Mouse (Mus musculus): Measurements from ENCODE around the gene Cxcr2. TPM values are rescaled to one million over a fixed set of nuclear protein-coding genes. Genes with fewer than 3 reads are reported as not detected.

Cxcr2 gene
- polyA plus RNA-seq, 1 experiment = 0.11 TPM

GRCm38 (mm10) chr1:74113071-74113470 lies 40.7 kb upstream of the Cxcr2 start:
- Histone ChIP-seq H3K4me1 (ENCODE audit: control insufficient read depth, insufficient read depth, insufficient read length, low read length) (no peaks in the 10 kb centered on the region), H3K27ac (ENCODE audit: insufficient read depth, low read depth, low read length) (no peak overlapping the region), H3K27me3 (ENCODE audit: control insufficient read depth, insufficient read depth, low read length) (no peaks in the 10 kb centered on the region), H3K36me3 (ENCODE audit: control insufficient read depth, insufficient read depth, low read length) (no peaks in the 10 kb centered on the region), H3K4me3 (ENCODE audit: low read depth, low read length) (no peak overlapping the region)
- 42% methylated on average over 3 of the region's 3 CpGs for WGBS
- TF ChIP-seq POLR2A (IDR thresholded peaks at IDR 0.05; ENCODE audit: low read depth, low read length) = no peak
- TF ChIP-seq CTCF (IDR thresholded peaks at IDR 0.05; ENCODE audit: extremely low read depth, insufficient read length, insufficient replicate concordance, low read depth, low read length) = no peak

- TF ChIP-seq CTCF (IDR thresholded peaks at IDR 0.05; ENCODE audit: extremely low read depth, insufficient read length, insufficient replicate concordance, low read depth, low read length) = no peak
- no peak for TF ChIP-seq POLR2A (IDR thresholded peaks at IDR 0.05; ENCODE audit: low read depth, low read length)
- Histone ChIP-seq H3K27me3 (ENCODE audit: control insufficient read depth, insufficient read depth, low read length) (no peaks in the 10 kb centered on the region), H3K4me3 (ENCODE audit: low read depth, low read length) (no peak overlapping the region), H3K4me1 (ENCODE audit: control insufficient read depth, insufficient read depth, insufficient read length, low read length) (no peaks in the 10 kb centered on the region), H3K27ac (ENCODE audit: insufficient read depth, low read depth, low read length) (no peak overlapping the region), H3K36me3 (ENCODE audit: control insufficient read depth, insufficient read depth, low read length) (no peaks in the 10 kb centered on the region)
- WGBS = 76% methylated on average over 6 of the region's 6 CpGs
Measured at GRCm38 (mm10) chr1:74117876-74118275, 35.9 kb upstream of the Cxcr2 start.

- Histone ChIP-seq H3K27ac (ENCODE audit: insufficient read depth, low read depth, low read length) (no peak overlapping the region), H3K4me3 (ENCODE audit: low read depth, low read length) (no peak overlapping the region), H3K36me3 (ENCODE audit: control insufficient read depth, insufficient read depth, low read length) (no peaks in the 10 kb centered on the region), H3K4me1 (ENCODE audit: control insufficient read depth, insufficient read depth, insufficient read length, low read length) (no peaks in the 10 kb centered on the region), H3K27me3 (ENCODE audit: control insufficient read depth, insufficient read depth, low read length) (peaks cover 1% of the 10 kb centered on the region; the same call in 1 of the 2 replicates)
- WGBS = 80% methylated on average over 1 of the region's 1 CpGs
- TF ChIP-seq CTCF (IDR thresholded peaks at IDR 0.05; ENCODE audit: extremely low read depth, insufficient read length, insufficient replicate concordance, low read depth, low read length) (no peak), POLR2A (IDR thresholded peaks at IDR 0.05; ENCODE audit: low read depth, low read length) (no peak)
Measured at GRCm38 (mm10) chr1:74119115-74119514, 34.7 kb upstream of the Cxcr2 start.

GRCm38 (mm10) chr1:74121138-74121537 lies 32.7 kb upstream of the Cxcr2 start:
- Histone ChIP-seq H3K27me3 (ENCODE audit: control insufficient read depth, insufficient read depth, low read length) (peaks cover 9% of the 10 kb centered on the region; the same call in 1 of the 2 replicates), H3K27ac (ENCODE audit: insufficient read depth, low read depth, low read length) (no peak overlapping the region), H3K36me3 (ENCODE audit: control insufficient read depth, insufficient read depth, low read length) (no peaks in the 10 kb centered on the region), H3K4me3 (ENCODE audit: low read depth, low read length) (no peak overlapping the region), H3K4me1 (ENCODE audit: control insufficient read depth, insufficient read depth, insufficient read length, low read length) (no peaks in the 10 kb centered on the region; the same call in 1 of the 2 replicates)
- WGBS = 76% methylated on average over 7 of the region's 7 CpGs
- TF ChIP-seq CTCF (IDR thresholded peaks at IDR 0.05; ENCODE audit: extremely low read depth, insufficient read length, insufficient replicate concordance, low read depth, low read length) (no peak), POLR2A (IDR thresholded peaks at IDR 0.05; ENCODE audit: low read depth, low read length) (no peak)

- 25% methylated on average over 9 of the region's 9 CpGs for WGBS
- Histone ChIP-seq H3K36me3 (ENCODE audit: control insufficient read depth, insufficient read depth, low read length) (no peaks in the 10 kb centered on the region), H3K27ac (ENCODE audit: insufficient read depth, low read depth, low read length) (no peak overlapping the region), H3K4me3 (ENCODE audit: low read depth, low read length) (no peak overlapping the region), H3K27me3 (ENCODE audit: control insufficient read depth, insufficient read depth, low read length) (peaks cover 9% of the 10 kb centered on the region; the same call in 1 of the 2 replicates), H3K4me1 (ENCODE audit: control insufficient read depth, insufficient read depth, insufficient read length, low read length) (no peaks in the 10 kb centered on the region; the same call in 1 of the 2 replicates)
- TF ChIP-seq POLR2A (IDR thresholded peaks at IDR 0.05; ENCODE audit: low read depth, low read length) (no peak), CTCF (IDR thresholded peaks at IDR 0.05; ENCODE audit: extremely low read depth, insufficient read length, insufficient replicate concordance, low read depth, low read length) (no peak)
Measured at GRCm38 (mm10) chr1:74121821-74122576, 31.8 kb upstream of the Cxcr2 start.

GRCm38 (mm10) chr1:74123215-74123614 lies 30.6 kb upstream of the Cxcr2 start:
- 69% methylated on average over 8 of the region's 8 CpGs for WGBS

More at GRCm38 (mm10) chr1:74123215-74123614, 30.6 kb upstream of the Cxcr2 start:
- TF ChIP-seq POLR2A (IDR thresholded peaks at IDR 0.05; ENCODE audit: low read depth, low read length) (no peak), CTCF (IDR thresholded peaks at IDR 0.05; ENCODE audit: extremely low read depth, insufficient read length, insufficient replicate concordance, low read depth, low read length) (no peak)
- no peaks in the 10 kb centered on the region; the same call in 1 of the 2 replicates for H3K4me1 ChIP-seq (ENCODE audit: control insufficient read depth, insufficient read depth, insufficient read length, low read length)
- no peak overlapping the region for H3K27ac ChIP-seq (ENCODE audit: insufficient read depth, low read depth, low read length)
- H3K36me3 ChIP-seq (ENCODE audit: control insufficient read depth, insufficient read depth, low read length) = no peaks in the 10 kb centered on the region
- H3K4me3 ChIP-seq (ENCODE audit: low read depth, low read length) = no peak overlapping the region
- peaks cover 9% of the 10 kb centered on the region; the same call in 1 of the 2 replicates for H3K27me3 ChIP-seq (ENCODE audit: control insufficient read depth, insufficient read depth, low read length)
